Mouse (Mus musculus) gastrocnemius, postnatal 10 days (tissue): ENCODE measurements around the gene Mansc4. TPM values are rescaled to one million over a fixed set of nuclear protein-coding genes. Genes with fewer than 3 reads are reported as not detected.
A peak's percentile ranks its signal among the peaks of the same experiment; 100 is the strongest.

Experiments used
- DNase-seq: peaks from one replicate; pipeline ENCODE4 v3.0.0; 2021; ENCODE audit warnings: mixed read lengths
- total RNA-seq, 2 experiments: library from RNA; stranded (reverse); gene quantifications; 2 replicates each; pipeline ENCODE4 v1.2.3; 2021

The Mansc4 gene
- total RNA-seq, 2 experiments from 2014 or later, result not detected

DNA sequence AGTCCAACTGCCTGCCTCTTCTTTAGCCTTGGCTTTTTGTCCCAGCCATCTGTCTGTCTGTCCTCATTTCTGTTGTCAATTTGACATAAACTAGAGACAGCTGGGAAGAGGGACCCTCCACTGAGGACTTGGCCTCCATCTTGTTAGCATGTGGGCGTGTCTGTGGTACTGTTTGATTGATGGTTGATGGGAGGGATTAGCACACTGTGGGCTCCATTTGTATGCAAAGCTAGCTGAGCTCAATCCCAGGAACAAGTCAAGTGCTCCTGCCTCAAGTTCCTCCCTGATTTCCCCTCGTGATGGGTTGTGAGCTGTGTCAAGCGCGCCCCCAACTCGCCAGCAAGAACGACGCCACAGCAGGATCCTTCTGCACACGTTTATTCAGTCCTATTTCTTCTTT, 10.0 kb downstream of the Mansc4 start:
- no peak for DNase-seq

- no peak for DNase-seq
Measured at GRCm38 (mm10) chr6:147075808-147076387, 10.9 kb downstream of the Mansc4 start.

- peak; percentile 57 for DNase-seq
Measured at GRCm38 (mm10) chr6:147064944-147065261, 21.9 kb downstream of the Mansc4 start.

- no peak for DNase-seq
Measured at GRCm38 (mm10) chr6:147064226-147064943, 22.4 kb downstream of the Mansc4 start.

- no peak for DNase-seq
Measured at GRCm38 (mm10) chr6:147062694-147063093, 24.1 kb downstream of the Mansc4 start.

- DNase-seq, result no peak
Measured at GRCm38 (mm10) chr6:147062034-147062433, 24.8 kb downstream of the Mansc4 start.

- no peak for DNase-seq
Measured at GRCm38 (mm10) chr6:147061630-147062029, 25.2 kb downstream of the Mansc4 start.

DNA sequence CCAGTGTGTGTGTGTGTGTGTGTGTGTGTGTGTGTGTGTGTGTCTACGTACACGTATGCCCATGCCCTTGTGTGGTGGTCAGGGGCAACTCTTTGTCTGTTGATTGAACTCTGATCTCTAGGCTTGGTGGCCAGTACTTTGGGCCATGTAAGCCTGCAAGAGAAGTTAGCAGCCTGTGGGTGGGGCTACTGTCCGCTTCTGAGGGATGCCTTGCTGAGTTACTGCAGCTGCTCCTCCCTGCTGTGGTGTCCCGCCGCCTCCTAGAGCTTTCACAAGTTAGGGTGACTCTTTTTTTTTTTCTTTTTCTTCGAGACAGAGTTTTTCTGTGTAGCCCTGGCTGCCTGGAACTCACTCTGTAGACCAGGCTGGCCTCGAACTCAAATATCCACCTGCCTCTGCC, 27.5 kb downstream of the Mansc4 start:
- no peak for DNase-seq

GRCm38 (mm10) chr6:147055374-147055977, 31.4 kb downstream of the Mansc4 start:
- DNase-seq, result no peak

DNA sequence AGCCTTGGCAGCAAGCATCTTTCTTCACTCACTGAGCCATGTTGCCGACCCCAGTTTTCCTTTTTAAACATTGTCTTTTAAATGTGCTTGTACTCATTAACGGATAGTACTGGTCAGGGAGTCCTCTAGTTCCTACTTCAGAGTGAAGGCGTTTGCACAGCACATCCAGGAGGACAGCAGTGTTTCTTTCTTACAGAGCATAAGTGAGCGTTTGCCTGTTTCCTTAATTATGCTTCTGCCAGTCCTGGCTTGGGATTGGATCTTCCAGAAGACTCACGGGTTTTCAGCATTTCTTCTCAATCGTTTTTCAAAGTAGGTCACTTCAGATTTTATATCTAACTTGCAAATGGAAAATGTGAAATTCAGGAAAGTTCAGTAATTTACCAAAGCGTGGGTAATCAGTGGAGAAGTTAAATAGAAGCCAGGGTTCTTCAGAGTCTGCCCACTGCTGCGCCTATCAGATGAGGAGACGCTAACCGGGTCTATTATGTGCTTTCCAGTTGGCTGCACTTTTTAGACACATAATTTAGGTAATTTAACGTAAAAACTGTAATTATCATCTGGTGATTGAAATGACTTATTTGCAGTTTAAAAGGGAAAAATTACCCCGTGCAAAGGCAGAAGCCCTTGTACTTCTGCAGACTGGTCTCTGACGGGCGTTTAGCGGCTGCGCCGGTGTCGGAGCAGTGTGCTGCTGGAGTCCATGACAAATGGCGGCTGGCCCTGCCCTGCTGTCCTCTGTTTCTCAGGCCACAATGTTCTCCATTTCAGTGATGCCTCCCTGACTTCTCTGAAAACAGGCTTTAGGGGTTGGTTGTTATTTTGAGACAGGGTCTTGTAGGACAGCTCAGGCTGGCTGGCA, 32.8 kb downstream of the Mansc4 start:
- no peak for DNase-seq

DNA sequence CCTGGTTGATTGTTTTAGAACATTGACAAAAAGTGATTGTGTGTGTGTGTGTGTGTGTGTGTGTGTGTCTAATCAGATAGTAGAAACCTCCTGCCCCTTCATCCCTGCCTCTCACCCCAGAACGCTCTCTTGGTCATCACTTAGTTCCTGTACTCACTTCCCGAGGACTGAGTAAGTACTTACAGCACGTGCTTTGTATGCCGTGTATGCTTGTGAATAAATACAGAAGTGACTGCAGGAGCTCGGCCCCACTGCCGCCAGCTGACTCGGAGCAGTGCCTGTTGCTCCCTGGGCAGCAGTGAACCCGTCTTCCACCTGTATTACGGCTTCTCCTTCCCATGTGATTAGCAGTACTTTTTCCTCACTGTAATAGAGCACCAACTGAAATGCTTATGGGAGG, 34.4 kb downstream of the Mansc4 start:
- DNase-seq, result no peak

- no peak for DNase-seq
Measured at GRCm38 (mm10) chr6:147051666-147052065, 35.2 kb downstream of the Mansc4 start.

GRCm38 (mm10) chr6:147049239-147049805, 37.5 kb downstream of the Mansc4 start:
- no peak for DNase-seq

GRCm38 (mm10) chr6:147043633-147044032, 43.2 kb downstream of the Mansc4 start:
- DNase-seq, result no peak

GRCm38 (mm10) chr6:147042291-147043290, 44.2 kb downstream of the Mansc4 start, which contains the start of gene Mrps35:
Mrps35 (plus strand) TSS chr6:147042764.
- DNase-seq, result peak; percentile 91

- DNase-seq, result no peak
Measured at GRCm38 (mm10) chr6:147032303-147032925, 54.4 kb downstream of the Mansc4 start, which contains the start of gene Rep15. Rep15 (plus strand) TSS chr6:147032584.

DNA sequence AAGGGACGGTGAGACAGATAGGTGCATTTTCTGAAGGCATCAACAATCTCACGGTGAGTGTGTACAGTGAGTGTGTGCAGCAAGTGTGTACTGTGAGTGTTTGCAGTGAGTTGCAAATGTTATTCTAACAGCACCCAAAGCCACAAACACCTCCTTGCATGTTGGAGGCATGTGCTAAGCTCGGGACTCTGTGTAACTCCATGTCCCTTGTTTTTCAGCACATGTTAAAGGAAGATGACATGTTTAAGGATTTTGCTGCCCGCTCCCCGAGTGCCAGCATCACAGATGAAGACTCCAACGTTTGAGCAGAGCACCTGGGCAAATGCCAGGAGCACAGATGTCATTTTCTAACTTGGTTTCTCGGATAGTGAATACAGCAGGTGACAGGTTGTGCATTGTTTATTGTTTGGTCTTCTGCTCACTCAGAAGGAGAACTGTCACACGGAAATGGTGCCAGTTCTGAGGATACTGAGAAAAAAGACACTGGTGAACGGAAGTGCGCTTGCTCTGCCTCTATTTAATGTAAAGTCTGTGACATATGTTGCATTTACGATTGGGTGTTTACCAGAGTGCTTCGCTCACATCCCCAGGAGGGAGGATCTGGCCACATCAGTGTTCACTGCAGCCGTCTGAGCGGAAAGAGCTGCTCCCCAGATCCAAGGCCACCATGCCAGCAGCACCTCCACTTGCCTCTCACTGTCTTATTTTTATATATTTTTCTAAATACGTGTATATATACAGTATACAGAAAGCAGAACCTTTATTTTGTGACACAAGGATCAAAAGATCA, 56.5 kb downstream of the Mansc4 start:
- DNase-seq, result no peak

- DNase-seq, result no peak
Measured at GRCm38 (mm10) chr6:147029591-147029990, 57.2 kb downstream of the Mansc4 start.

GRCm38 (mm10) chr6:147028396-147028795, 58.4 kb downstream of the Mansc4 start:
- DNase-seq, result no peak
